Mouse (Mus musculus) spleen, postnatal 4 days (tissue): Measurements from ENCODE around the gene Rybp.
A peak's percentile ranks its signal among the peaks of the same experiment; 100 is the strongest.

ENCODE experiments used
- DNase-seq, 2 experiments: peaks; one replicate each; pipeline ENCODE4 v3.0.0; 2022; ENCODE audit warnings: low spot score in 2 of 2

Gene Rybp

DNA sequence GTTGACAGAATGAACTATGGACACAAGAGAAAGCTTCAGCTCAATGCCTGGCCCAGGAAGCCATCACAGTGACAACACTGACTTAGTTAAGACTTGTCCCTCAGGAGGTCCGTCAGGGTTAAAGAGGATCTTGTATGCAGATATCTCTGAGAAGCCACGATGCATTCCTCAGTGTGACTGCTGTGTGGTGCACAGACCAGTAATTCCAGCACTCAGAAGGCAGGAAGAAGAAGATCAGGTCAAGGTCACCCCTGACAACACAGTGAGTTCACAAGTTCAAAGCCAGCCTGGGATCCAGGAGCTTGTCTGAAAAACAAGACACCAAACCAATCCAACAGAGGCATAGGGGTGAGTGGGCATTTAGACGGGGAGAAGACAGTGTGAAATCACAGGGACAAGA, 67.3 kb downstream of the Rybp start:
- no peak for DNase-seq

DNA sequence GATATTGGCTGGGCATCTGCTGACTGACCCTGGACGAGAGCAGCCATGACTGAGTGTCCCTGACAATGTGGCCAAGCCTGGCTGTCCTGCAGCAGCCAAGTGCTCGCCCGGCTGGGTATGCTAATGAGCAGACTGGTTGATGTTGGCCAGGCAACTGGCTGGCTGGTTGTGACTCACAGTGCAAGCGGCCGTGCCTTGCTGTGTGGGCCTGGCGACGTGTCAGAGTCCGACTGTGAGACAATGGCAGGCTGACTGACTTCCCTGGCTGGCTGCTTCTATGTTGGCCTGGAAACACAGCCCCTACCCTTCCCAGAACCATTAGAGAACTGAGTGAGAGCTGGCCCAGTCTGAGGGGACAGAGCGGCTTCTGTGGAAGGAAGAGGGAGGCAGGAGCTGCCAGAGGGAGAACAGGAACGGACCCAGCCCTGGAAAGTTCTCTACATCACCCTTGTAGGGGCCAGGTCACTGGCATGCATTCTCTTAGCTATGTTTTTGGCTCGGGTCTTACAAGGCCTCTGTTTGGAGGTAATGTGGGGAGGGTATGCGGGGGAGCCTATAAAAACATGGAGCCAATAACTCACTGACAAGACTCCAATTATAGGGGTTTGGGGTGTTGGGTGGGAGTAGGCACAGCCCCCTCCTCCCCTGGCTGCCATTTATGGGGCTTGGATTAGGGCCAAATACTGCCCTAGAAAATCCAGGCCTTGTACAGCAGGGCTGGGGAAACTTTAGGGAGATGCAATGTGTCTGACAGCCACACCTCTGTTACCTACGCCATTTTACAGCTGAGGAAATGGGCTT, 68.5 kb downstream of the Rybp start:
- DNase-seq: no peak

DNA sequence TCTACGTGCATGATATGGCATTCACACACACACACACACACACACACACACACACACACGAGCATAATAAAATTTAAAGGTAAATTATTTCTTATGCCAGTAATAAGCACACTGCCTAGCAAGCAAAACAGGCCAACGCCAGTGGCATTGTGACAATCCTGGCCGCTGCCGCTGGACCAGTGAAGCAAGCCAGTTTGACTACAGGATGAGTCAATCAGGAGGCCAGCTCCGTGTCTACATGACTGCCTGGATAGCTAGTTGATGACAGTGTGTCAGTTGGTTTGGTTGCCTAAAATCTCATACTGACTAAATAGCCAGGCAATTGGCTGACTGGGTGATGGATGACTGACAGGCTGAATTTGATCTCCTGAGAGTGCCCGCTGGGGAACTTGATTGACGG, 69.8 kb downstream of the Rybp start:
- DNase-seq: no peak

DNA sequence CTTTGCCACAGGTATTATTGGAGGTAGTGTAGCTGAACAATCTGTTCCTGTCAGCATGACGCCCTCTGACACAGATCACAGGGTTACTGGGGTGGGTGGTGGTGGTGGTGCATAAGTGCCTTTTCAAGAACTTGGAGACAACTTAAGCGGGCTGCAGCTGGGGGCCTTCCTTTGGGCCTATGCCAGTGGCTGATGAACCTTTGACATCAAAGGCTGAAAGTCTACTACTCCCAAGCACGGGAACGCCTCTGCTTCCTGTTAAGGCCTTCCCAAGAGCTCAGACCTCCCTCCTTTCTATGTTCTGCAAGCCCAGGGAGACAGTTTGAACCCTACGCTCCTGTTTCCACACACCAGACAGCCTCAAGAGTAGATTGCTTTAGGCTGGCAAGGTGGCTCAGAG, 70.3 kb downstream of the Rybp start:
- DNase-seq: no peak

DNA sequence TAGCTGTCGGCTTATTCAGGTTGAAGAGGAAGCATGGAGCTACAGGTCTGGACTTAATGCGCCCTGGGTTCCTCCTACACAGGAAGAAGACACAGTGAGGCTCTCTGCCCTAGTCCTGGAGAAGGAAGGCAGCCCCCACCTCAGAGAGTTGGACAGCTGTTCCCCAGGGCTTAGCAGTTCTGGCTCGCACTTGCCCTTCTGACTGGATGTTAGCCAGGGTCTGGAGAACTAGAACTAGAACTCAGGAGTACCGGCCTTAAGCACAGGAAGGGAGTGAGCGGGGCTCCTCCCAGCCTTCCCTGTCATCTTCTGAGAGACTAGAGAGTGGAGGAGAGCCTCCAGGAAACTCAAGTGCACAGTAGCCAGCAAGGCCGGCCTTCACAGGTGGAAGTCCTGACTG, 71.5 kb downstream of the Rybp start:
- no peak for DNase-seq

DNA sequence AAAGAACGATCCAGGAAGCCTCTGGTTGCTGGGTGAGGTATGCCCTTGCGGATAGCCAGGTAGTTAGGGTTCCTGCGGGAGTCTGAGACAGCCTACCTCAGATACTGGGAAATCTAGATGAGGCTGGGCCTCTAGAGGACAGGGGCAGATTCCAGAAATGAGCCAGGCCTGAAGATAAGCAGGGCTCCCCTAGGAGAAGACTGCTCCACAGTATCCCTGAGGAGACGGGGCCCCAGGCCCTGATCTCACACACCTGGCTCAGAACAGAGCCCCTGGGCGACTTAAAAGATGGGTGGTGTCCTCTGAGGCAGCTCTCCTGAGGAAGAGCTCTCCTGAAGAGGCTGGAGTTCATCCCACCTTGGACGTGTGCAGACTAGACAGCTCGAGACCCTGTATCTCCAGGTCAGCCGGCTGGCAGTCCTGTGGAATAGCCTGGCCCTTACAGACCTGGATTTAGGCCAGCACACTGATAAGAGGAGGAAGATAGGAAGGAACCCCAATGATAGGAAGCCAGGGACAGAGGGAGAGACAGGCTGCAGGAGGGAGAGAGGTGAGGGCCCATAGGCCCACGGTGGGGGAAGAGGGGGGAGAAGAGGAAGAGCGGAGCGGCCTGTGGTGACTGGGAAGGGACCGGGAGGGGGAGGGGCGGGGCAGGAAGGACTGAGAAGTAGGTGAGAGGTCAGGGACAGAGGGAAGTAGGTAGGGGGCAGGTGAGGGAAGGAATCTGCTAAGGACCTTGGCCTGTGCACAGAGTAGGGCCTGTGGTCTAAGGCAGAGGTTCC, 73.0 kb downstream of the Rybp start:
- DNase-seq: peak in 1 of 2 experiments; percentile 67

DNA sequence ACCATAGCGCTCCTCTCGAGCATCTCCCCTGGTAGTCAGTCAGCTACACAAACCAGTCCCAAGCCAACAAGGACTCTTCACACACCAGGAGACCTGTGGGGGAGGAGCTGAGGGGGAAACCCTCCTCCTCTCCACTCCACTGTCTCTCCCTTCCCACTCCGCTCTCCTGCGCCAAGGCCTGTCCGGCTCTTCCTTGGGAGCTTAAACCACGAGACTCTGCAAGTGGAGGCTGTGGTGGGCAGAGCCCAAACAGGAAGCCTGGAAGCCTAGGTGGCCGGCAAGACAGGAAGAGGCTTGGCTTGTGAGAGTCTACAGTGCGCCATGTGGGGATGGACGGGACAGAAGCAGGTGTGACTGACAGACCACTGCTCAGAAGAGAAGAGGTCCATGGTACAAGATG, 73.7 kb downstream of the Rybp start:
- no peak for DNase-seq

DNA sequence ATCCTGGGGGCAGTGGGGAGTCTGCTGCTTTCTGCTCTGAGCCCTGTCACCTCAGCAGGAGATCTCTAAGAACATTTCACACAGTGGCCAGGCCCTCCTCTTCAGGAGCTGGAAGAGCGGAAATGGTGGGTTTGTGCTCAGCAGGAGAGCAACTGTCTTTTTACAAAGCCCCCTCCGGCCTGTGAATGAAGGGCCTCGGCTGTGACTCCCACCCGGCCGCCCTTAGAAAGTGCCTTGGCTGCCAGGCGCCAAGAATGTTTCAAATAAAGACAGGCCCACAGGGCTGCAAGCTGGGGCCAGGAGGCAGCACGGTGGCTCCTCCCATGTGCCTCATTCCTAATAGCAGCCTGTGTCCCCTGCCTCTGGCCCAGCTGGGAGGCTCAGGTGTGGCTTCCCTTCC, 74.5 kb downstream of the Rybp start:
- no peak for DNase-seq

DNA sequence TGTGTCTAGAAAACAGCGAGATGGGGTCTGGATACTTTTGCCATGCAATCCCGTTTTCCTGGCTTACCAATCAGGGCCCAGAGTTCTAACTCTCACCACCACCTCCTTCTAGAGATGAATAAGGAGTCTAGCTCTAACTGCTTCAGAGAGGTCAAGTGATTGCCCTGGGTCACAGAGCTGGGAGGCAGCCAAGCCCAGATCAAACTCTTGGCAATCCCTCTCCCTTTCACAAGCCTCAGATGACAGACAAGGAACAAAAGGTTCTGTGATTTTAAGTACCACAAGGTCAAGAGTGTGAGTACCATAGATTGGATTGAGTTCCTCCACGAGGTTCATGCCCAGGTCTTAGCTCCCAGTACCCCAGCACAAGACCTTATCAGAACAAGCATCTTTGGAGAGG, 75.6 kb downstream of the Rybp start:
- DNase-seq: no peak

DNA sequence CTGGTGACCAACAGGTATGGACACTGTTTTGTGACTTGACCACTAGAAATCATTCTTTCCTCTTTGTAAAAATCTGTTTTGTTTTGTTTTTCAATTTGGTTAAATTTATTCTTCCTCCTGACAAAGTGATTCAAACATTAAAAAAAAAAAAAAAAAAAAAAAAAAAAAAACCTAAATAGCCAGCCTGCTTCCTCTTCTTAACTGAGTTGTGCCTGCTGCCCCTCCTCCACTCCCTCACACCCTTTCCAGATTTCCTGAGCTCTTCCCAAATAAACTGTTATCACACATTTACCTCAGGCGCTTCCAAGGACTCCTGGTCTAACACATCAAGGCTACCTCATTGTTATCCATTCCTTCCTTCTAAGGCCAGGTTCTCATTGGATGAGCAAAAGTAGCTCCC, 76.8 kb downstream of the Rybp start:
- DNase-seq: no peak

DNA sequence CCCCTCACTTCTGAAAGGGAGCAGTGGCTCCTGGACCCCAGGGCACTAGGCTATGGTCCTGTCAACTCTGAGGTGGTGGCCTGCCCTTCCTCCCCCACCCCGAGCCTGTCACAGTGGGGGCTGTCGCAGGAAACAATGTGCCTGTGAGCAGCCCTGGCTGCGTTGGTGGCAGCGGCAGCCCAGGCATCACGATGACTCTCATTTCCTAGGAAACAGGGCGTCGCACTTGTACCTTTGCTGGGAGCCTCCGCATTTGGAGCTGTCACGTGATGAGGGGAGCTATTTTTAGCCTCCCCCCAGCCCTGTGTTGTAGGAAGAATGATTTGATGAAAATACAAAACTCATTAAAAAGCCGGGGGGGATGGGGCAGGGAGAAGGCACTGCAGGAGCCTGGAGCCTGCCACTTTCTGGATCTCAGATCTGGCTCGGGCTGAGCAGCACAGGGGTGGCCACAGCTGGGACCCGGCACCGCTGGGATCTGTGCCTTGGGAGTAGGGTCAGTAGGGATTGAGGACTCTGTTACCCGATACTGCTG, 80.5 kb downstream of the Rybp start:
- DNase-seq: no peak

DNA sequence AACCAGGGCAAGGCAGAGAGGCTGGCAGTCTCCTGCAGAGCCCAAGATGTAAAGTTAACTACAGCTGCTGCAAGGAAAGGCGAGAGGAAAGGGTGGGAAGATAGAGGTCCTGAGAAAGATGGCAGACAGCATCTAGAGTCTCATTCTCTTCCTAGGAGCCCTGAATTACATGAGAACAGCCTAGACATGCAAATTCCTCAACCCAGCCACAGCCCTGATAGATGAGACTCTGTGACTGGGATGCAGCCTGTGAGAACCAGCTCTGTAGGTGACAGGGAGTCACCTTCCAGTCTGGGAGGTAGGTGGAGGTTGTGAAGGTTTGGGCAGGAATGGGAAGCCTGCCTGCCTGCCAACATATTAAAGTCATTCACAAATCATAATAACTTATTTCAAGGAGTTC, 81.0 kb downstream of the Rybp start:
- no peak for DNase-seq

DNA sequence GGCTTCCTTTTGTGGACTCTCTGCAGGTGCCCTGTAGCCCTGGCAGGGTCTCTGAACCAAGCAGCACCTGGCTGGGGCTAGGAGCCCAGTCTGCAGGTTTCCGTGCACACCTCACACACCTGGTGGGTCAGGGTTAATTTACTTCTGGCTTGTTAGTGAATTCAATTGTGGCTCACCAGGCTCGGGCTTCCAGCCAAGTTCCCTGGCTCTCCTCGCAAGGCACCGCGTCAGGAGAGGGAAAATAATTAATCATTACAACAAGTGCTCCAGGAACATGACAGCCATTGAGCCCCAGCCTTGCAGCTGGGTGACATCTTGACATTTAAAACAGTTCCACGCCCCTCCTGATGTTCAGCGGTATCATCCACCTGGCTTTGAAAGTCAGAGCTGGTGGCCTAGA, 82.8 kb downstream of the Rybp start:
- DNase-seq: no peak

DNA sequence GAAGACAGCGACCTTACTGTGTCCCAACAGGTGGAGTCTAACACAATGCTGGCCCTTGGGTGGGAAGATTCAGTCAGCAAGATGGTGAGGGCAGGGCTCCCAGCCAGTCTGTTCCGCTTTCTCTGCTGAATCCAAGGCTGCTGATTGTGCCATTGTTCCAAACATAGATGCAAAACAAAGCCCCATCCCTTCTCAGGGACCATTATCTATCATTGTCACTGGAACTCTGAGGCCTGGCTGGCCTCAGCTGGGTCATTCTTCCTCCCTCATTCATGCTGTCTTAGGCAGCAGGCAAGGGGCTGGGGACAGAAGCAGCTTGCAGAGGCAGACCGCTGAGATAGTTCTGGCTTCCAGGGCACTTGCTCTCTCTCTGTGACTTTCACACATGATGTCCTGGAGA, 83.8 kb downstream of the Rybp start:
- no peak for DNase-seq

DNA sequence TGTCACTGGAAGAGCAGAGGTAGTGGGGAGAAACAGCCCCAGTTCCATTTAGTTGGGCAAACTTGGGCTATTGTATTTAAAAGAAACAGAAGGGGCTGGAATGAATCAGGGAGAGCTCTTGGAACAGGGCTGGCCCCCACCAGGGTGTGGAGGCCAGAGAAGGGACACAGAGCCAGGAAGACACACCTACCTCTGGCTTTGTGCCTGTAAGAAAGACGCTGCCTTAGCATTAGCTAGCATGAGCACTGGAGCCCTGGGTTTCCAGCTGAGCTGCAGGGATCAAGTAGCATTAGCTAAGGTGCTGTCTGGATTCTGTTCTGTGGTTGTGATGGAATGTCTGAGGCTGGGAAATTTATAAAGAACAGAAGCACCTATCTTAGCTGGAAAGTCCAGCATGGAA, 85.2 kb downstream of the Rybp start:
- DNase-seq: no peak

DNA sequence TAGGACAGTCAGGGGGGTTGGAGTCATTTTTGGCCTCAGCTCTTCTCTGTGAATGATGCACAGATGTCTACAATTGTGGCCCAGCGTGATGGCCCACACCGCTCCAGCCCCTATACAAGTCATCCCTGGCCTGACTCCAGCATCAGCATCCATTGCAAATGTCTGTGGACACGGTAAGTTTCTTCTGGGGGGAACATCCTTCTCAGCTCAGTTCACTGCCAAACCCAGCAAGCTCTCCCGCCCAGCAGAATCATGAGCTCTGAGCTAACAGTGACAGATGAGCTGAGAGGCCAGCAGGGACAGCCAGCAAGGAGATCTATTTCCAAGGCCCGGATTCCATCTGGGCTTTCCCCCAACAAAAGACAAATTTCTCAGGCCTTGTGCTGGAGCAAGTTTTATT, 90.2 kb downstream of the Rybp start:
- DNase-seq: no peak

DNA sequence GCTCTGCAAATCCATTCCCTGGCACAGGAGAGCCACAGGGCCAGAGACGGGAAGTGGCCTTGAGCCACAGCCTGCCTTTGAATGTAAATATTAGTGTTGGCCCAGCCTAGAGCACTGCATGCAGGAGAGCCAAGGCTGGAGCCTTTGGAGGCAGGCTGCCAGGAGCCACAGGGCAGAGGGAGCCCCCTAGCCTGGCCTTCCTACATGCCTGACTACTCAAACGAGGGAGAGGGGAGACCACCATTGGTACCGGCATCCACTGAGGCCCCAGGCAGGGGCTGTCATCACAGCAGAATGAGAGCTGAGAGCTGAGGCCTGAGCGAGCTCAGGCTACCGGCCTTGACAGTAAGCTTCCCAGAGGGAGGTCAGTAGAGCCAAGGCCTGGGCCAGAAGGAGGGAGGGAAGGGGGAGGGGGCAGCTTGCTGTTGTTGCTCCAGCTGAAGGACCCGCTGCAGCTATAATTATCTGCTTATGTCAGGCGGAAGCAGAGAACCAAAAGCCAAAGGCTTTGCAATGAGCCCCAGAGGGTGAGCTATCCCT, 91.3 kb downstream of the Rybp start:
- no peak for DNase-seq

DNA sequence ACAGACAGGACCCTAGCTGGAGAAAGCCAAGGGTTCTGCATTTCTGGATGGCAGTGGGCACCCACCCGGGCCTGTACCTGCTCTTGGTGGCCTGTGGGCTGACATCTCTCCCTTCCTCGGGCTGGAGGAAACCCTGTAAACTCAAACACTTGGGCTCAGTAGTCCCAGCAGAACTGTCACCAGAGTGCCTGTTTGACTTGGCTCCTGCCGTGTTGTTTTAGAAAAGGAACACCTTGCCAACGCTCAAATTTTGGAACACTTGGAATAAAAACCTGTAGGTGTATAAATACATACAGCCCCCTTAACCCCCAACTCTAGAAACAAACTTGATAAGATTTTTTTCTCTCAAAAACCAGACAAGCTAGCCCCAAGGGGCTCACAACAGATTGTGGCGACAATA, 92.2 kb downstream of the Rybp start:
- no peak for DNase-seq

DNA sequence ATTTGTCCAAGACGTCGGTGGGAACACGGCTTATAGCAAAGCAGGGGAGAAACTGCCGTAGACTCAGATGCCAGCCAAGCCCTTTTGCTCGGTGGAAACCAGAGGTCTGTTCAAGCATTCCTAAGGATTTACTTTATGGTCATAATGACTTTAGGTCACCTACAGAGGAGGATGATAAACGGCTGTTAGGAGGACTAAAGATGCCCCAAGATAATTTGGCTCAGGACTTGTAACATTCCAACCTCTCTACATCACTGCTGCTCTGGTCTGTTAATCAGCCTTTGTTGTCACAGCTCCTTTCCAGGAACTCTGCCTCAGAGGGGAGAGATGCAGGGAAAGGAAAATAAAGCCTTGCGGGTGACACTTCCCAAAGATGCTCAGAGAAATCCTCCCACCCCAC, 93.5 kb downstream of the Rybp start:
- DNase-seq: no peak

DNA sequence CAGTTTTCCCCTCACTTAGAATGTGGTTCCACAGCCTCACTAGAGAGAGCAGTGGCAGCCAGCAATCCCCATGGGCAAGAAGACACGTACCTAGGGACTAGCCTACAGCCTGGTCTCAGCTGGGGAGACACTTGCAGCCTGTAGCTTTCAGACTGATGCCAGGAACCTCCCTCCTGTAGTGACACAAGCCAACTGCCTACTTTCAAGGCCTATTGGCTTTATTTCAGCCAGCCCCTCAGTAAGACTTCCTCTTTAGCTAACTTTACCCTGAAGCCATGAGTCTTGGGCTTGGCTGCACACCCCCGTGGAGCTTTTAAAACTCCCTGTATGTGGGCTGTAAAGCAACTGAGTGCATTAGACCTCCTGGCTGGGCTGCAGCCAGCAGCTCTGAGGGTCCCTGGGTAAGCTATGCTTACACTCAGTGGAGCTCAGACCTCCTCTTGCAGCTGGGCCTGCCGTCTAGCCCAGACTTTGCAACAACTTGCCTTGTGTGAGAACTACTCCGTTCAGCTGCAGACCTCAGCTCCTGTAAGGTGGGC, 94.5 kb downstream of the Rybp start:
- DNase-seq: no peak

DNA sequence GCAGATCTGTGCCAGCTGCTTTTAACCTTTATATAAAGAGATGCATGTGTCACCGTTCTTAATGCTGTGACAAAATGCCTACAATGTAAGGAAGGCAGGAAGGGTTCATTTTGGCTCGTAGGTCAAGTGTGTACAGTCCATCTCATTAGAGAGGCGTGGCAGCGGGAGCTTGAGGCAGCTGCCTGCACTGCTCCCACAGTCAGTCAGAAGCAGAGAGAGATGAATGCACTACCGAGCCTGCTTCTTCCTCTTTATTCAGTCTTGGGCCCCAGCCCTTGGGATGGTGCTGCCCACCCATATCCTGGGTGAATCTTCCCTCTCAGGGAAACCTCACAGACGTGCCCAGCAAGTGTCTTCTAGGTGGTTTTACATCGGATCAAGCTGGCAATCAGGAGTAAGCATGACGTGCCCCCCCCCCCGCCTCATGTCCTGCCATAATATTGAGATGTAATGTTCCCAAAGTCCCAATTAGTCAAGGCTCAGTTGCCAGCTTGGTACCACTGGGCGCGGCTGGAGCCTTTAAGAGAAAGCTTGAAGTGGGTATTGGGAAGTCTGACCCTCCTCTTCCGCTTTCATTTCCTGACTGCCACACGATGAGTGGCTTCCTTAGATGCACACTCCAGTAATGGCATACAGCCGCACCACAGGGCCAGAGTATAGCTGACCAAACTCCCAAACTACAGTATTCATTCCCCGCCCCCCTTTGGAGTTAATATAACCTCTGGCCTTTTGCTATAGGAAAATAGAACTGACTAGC, 96.3 kb downstream of the Rybp start:
- DNase-seq: no peak

DNA sequence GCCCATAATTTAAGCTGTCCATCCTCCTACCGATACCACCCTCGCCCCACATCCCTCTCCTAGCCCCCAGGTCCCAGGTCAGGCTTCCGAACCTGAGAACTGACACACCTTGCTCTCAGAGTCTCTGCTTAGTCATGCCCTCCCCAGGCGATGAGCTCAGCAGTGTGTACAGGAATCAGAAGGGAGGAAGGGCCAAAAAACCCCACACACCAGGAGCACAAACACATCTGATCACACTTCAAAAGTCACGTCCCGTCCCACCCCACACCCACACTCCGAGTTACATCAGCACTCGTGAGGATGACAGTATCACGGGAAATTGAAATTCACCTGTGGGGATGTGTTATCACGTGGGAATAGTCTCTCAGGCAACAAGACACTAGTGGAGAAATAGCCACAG, 97.0 kb downstream of the Rybp start:
- no peak for DNase-seq
